Mouse (Mus musculus): ENCODE results near the gene Cep97. TPM values are rescaled to one million over a fixed set of nuclear protein-coding genes. Genes with fewer than 3 reads are reported as not detected.
"Not testable (repeated sequence)": the region's sequence is repeated elsewhere in the genome, so short reads cannot be mapped to it uniquely, and the experiment has no call there.

The Cep97 gene
- polyA plus RNA-seq, 1 experiment from 2014 or later, result 14.9 TPM

GRCm38 (mm10) chr16:55950946-55951678 is 16.5 kb upstream of the Cep97 start:
- Histone ChIP-seq H3K9ac (replicated peaks; ENCODE audit: low read length) (no peak overlapping the region), H3K4me3 (ENCODE audit: low read depth, low read length) (no peak overlapping the region), H3K36me3 (replicated peaks; ENCODE audit: control insufficient read depth, insufficient read depth, low read depth, low read length) (no peaks in the 10 kb centered on the region), H3K27me3 (ENCODE audit: control insufficient read depth, insufficient read depth, low read length) (no peaks in the 10 kb centered on the region), H3K4me1 (ENCODE audit: control insufficient read depth, insufficient read depth, low read length) (no peaks in the 10 kb centered on the region), H3K4me2 (ENCODE audit: low read depth, low read length) (no peak overlapping the region), H3K27ac (replicated peaks; ENCODE audit: low read depth, low read length) (no peak overlapping the region), H3K9me3 (replicated peaks; ENCODE audit: control insufficient read depth, low read length) (no peaks in the 10 kb centered on the region)
- 45% methylated on average over 19 of the region's 19 CpGs for WGBS
- ATAC-seq (replicated peaks; ENCODE audit: insufficient number of reproducible peaks, low FRiP score, low TSS enrichment, low read depth) (peak; percentile 48; the same call in 1 of the 2 replicates), DNase-seq (ENCODE audit: low spot score) (peak; percentile 88)

- DNase-seq (ENCODE audit: low spot score) (no peak), ATAC-seq (replicated peaks; ENCODE audit: insufficient number of reproducible peaks, low FRiP score, low TSS enrichment, low read depth) (no peak)
- Histone ChIP-seq H3K4me1 (ENCODE audit: control insufficient read depth, insufficient read depth, low read length) (no peaks in the 10 kb centered on the region), H3K9me3 (replicated peaks; ENCODE audit: control insufficient read depth, low read length) (no peaks in the 10 kb centered on the region), H3K4me3 (ENCODE audit: low read depth, low read length) (no peak overlapping the region), H3K27me3 (ENCODE audit: control insufficient read depth, insufficient read depth, low read length) (no peaks in the 10 kb centered on the region), H3K4me2 (ENCODE audit: low read depth, low read length) (no peak overlapping the region), H3K27ac (replicated peaks; ENCODE audit: low read depth, low read length) (no peak overlapping the region), H3K36me3 (replicated peaks; ENCODE audit: control insufficient read depth, insufficient read depth, low read depth, low read length) (no peaks in the 10 kb centered on the region), H3K9ac (replicated peaks; ENCODE audit: low read length) (no peak overlapping the region)
- WGBS, result 71% methylated on average over 3 of the region's 3 CpGs
Measured at GRCm38 (mm10) chr16:55950462-55950861, 15.8 kb upstream of the Cep97 start.

- Histone ChIP-seq H3K9ac (replicated peaks; ENCODE audit: low read length) (no peak overlapping the region), H3K36me3 (replicated peaks; ENCODE audit: control insufficient read depth, insufficient read depth, low read depth, low read length) (no peaks in the 10 kb centered on the region), H3K27me3 (ENCODE audit: control insufficient read depth, insufficient read depth, low read length) (no peaks in the 10 kb centered on the region), H3K9me3 (replicated peaks; ENCODE audit: control insufficient read depth, low read length) (no peaks in the 10 kb centered on the region), H3K4me3 (ENCODE audit: low read depth, low read length) (no peak overlapping the region), H3K4me2 (ENCODE audit: low read depth, low read length) (no peak overlapping the region), H3K27ac (replicated peaks; ENCODE audit: low read depth, low read length) (no peak overlapping the region), H3K4me1 (ENCODE audit: control insufficient read depth, insufficient read depth, low read length) (no peaks in the 10 kb centered on the region)
- 68% methylated on average over 7 of the region's 7 CpGs for WGBS
- ATAC-seq (replicated peaks; ENCODE audit: insufficient number of reproducible peaks, low FRiP score, low TSS enrichment, low read depth) (no peak), DNase-seq (ENCODE audit: low spot score) (no peak)
Measured at GRCm38 (mm10) chr16:55948963-55949362, 14.3 kb upstream of the Cep97 start.

GRCm38 (mm10) chr16:55947876-55948410 is 13.3 kb upstream of the Cep97 start:
- not testable (repeated sequence) for H3K4me1 ChIP-seq (ENCODE audit: control insufficient read depth, insufficient read depth, low read length); H3K9ac ChIP-seq (replicated peaks; ENCODE audit: low read length); DNase-seq (ENCODE audit: low spot score); H3K27me3 ChIP-seq (ENCODE audit: control insufficient read depth, insufficient read depth, low read length); H3K4me3 ChIP-seq (ENCODE audit: low read depth, low read length); ATAC-seq (replicated peaks; ENCODE audit: insufficient number of reproducible peaks, low FRiP score, low TSS enrichment, low read depth); H3K27ac ChIP-seq (replicated peaks; ENCODE audit: low read depth, low read length); H3K36me3 ChIP-seq (replicated peaks; ENCODE audit: control insufficient read depth, insufficient read depth, low read depth, low read length); H3K4me2 ChIP-seq (ENCODE audit: low read depth, low read length); H3K9me3 ChIP-seq (replicated peaks; ENCODE audit: control insufficient read depth, low read length)
- WGBS, result 87% methylated on average over 2 of the region's 2 CpGs

GRCm38 (mm10) chr16:55947266-55947665 is 12.6 kb upstream of the Cep97 start:
- WGBS, result 81% methylated on average over 3 of the region's 3 CpGs
- H3K36me3 ChIP-seq (replicated peaks; ENCODE audit: control insufficient read depth, insufficient read depth, low read depth, low read length), result no peaks in the 10 kb centered on the region
- no peaks in the 10 kb centered on the region for H3K27me3 ChIP-seq (ENCODE audit: control insufficient read depth, insufficient read depth, low read length)
- no peak overlapping the region for H3K27ac ChIP-seq (replicated peaks; ENCODE audit: low read depth, low read length)
- no peak overlapping the region for H3K4me3 ChIP-seq (ENCODE audit: low read depth, low read length)
- DNase-seq (ENCODE audit: low spot score) (no peak), ATAC-seq (replicated peaks; ENCODE audit: insufficient number of reproducible peaks, low FRiP score, low TSS enrichment, low read depth) (no peak)
- H3K9ac ChIP-seq (replicated peaks; ENCODE audit: low read length), result no peak overlapping the region
- no peaks in the 10 kb centered on the region for H3K9me3 ChIP-seq (replicated peaks; ENCODE audit: control insufficient read depth, low read length)
- no peak overlapping the region for H3K4me2 ChIP-seq (ENCODE audit: low read depth, low read length)
- H3K4me1 ChIP-seq (ENCODE audit: control insufficient read depth, insufficient read depth, low read length), result no peaks in the 10 kb centered on the region

GRCm38 (mm10) chr16:55940781-55941180 is 6.1 kb upstream of the Cep97 start:
- DNase-seq (ENCODE audit: low spot score), result no peak
- H3K36me3 ChIP-seq (replicated peaks; ENCODE audit: control insufficient read depth, insufficient read depth, low read depth, low read length), result no peaks in the 10 kb centered on the region
- no peak for ATAC-seq (replicated peaks; ENCODE audit: insufficient number of reproducible peaks, low FRiP score, low TSS enrichment, low read depth)
- H3K27me3 ChIP-seq (ENCODE audit: control insufficient read depth, insufficient read depth, low read length), result no peaks in the 10 kb centered on the region
- H3K9ac ChIP-seq (replicated peaks; ENCODE audit: low read length), result no peak overlapping the region
- no peak overlapping the region for H3K27ac ChIP-seq (replicated peaks; ENCODE audit: low read depth, low read length)
- 88% methylated on average over 4 of the region's 4 CpGs for WGBS
- no peak overlapping the region for H3K4me2 ChIP-seq (ENCODE audit: low read depth, low read length)
- H3K4me1 ChIP-seq (ENCODE audit: control insufficient read depth, insufficient read depth, low read length), result no peaks in the 10 kb centered on the region
- no peak overlapping the region for H3K4me3 ChIP-seq (ENCODE audit: low read depth, low read length)
- no peaks in the 10 kb centered on the region for H3K9me3 ChIP-seq (replicated peaks; ENCODE audit: control insufficient read depth, low read length)

- no peak for ATAC-seq (replicated peaks; ENCODE audit: insufficient number of reproducible peaks, low FRiP score, low TSS enrichment, low read depth)
- 79% methylated on average over 6 of the region's 6 CpGs for WGBS
- H3K36me3 ChIP-seq (replicated peaks; ENCODE audit: control insufficient read depth, insufficient read depth, low read depth, low read length), result no peaks in the 10 kb centered on the region
Measured at GRCm38 (mm10) chr16:55939703-55940102, 5.0 kb upstream of the Cep97 start.

GRCm38 (mm10) chr16:55938761-55939160 is 4.1 kb upstream of the Cep97 start:
- Histone ChIP-seq H3K9ac (replicated peaks; ENCODE audit: low read length) (no peak overlapping the region), H3K36me3 (replicated peaks; ENCODE audit: control insufficient read depth, insufficient read depth, low read depth, low read length) (no peaks in the 10 kb centered on the region), H3K27ac (replicated peaks; ENCODE audit: low read depth, low read length) (no peak overlapping the region), H3K27me3 (ENCODE audit: control insufficient read depth, insufficient read depth, low read length) (no peaks in the 10 kb centered on the region), H3K4me1 (ENCODE audit: control insufficient read depth, insufficient read depth, low read length) (no peaks in the 10 kb centered on the region), H3K4me2 (ENCODE audit: low read depth, low read length) (no peak overlapping the region), H3K9me3 (replicated peaks; ENCODE audit: control insufficient read depth, low read length) (no peaks in the 10 kb centered on the region), H3K4me3 (ENCODE audit: low read depth, low read length) (no peak overlapping the region)
- 88% methylated on average over 4 of the region's 4 CpGs for WGBS
- no peak for ATAC-seq (replicated peaks; ENCODE audit: insufficient number of reproducible peaks, low FRiP score, low TSS enrichment, low read depth)
- DNase-seq (ENCODE audit: low spot score), result no peak

More at GRCm38 (mm10) chr16:55939703-55940102, 5.0 kb upstream of the Cep97 start:
- H3K4me2 ChIP-seq (ENCODE audit: low read depth, low read length), result no peak overlapping the region
- H3K4me3 ChIP-seq (ENCODE audit: low read depth, low read length), result no peak overlapping the region
- no peaks in the 10 kb centered on the region for H3K27me3 ChIP-seq (ENCODE audit: control insufficient read depth, insufficient read depth, low read length)
- H3K9ac ChIP-seq (replicated peaks; ENCODE audit: low read length), result no peak overlapping the region
- no peak overlapping the region for H3K27ac ChIP-seq (replicated peaks; ENCODE audit: low read depth, low read length)
- no peaks in the 10 kb centered on the region for H3K9me3 ChIP-seq (replicated peaks; ENCODE audit: control insufficient read depth, low read length)
- DNase-seq (ENCODE audit: low spot score), result no peak
- H3K4me1 ChIP-seq (ENCODE audit: control insufficient read depth, insufficient read depth, low read length), result no peaks in the 10 kb centered on the region
